Mouse (Mus musculus): Measurements from ENCODE around the gene Bag2. TPM values are rescaled to one million over a fixed set of nuclear protein-coding genes. Genes with fewer than 3 reads are reported as not detected.
"Not testable (repeated sequence)": the region's sequence is repeated elsewhere in the genome, so short reads cannot be mapped to it uniquely, and the experiment has no call there.

The Bag2 gene
- polyA plus RNA-seq, 1 experiment from 2014 or later, result 39.4 TPM

- H3K4me1 ChIP-seq (ENCODE audit: insufficient read depth), result no peaks in the 10 kb centered on the region; the same call in 1 of the 2 replicates
- H3K9ac ChIP-seq, result no peak overlapping the region
- H3K27ac ChIP-seq (ENCODE audit: low read depth), result no peak overlapping the region
- WGBS, result 54% methylated on average over 4 of the region's 4 CpGs
- H3K4me3 ChIP-seq (ENCODE audit: low read depth, low read length), result no peak overlapping the region
- H3K4me2 ChIP-seq, result 0 out of 2 replicates have a peak overlapping the region, but pooled peaks have one; percentile 91
- no peaks in the 10 kb centered on the region for H3K9me3 ChIP-seq (ENCODE audit: low read depth, low read length)
- TF ChIP-seq CTCF (IDR thresholded peaks at IDR 0.05; ENCODE audit: low read depth), result no peak
- H3K27me3 ChIP-seq (ENCODE audit: insufficient read depth, low read length), result no peaks in the 10 kb centered on the region
- ATAC-seq (ENCODE audit: insufficient read depth) (no peak), DNase-seq (no peak)
- H3K36me3 ChIP-seq (ENCODE audit: insufficient read depth), result peaks cover 16% of the 10 kb centered on the region; the same call in 1 of the 2 replicates
Observed at GRCm38 (mm10) chr1:33758488-33758887, 893 bp upstream of the Bag2 start.

DNA sequence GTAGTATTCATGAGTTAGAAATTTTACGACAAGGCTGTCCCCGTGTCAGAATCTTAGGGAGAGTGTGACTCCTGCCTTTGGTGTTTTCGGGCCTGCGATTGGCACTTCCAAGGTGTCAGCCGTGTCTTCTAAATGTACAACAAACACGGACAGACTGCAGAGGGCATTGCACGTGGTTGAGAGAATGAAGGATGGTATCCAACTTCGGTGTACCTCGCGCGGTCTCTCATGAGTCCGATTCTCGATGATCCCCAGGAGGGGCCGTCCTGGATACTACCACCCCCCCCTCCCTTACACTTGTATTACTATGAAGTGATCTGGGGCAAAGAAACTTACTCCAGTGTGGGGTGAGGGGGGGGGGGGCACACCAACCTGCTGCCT lies 572 bp downstream of the Bag2 start:
- H3K4me3 ChIP-seq (ENCODE audit: low read depth, low read length), result peak overlapping the region; percentile 74
- peak overlapping the region; percentile 91 for H3K4me2 ChIP-seq
- H3K9me3 ChIP-seq (ENCODE audit: low read depth, low read length), result no peaks in the 10 kb centered on the region
- H3K27me3 ChIP-seq (ENCODE audit: insufficient read depth, low read length), result no peaks in the 10 kb centered on the region
- H3K27ac ChIP-seq (ENCODE audit: low read depth), result no peak overlapping the region
- no peaks in the 10 kb centered on the region; the same call in 1 of the 2 replicates for H3K4me1 ChIP-seq (ENCODE audit: insufficient read depth)
- peak; percentile 42 for DNase-seq
- peak overlapping the region; percentile 85 for H3K9ac ChIP-seq
- TF ChIP-seq CTCF (IDR thresholded peaks at IDR 0.05; ENCODE audit: low read depth), result no peak
- WGBS, result 1% methylated on average over 14 of the region's 14 CpGs
- H3K36me3 ChIP-seq (ENCODE audit: insufficient read depth), result peaks cover 15% of the 10 kb centered on the region; the same call in 1 of the 2 replicates
- ATAC-seq (ENCODE audit: insufficient read depth), result peak; percentile 52

GRCm38 (mm10) chr1:33756258-33757032 lies 1.1 kb downstream of the Bag2 start:
- peak; percentile 32 for DNase-seq
- peak overlapping the region; percentile 91 for H3K4me2 ChIP-seq
- no peaks in the 10 kb centered on the region; the same call in 1 of the 2 replicates for H3K4me1 ChIP-seq (ENCODE audit: insufficient read depth)
- no peak for TF ChIP-seq CTCF (IDR thresholded peaks at IDR 0.05; ENCODE audit: low read depth)
- no peak for ATAC-seq (ENCODE audit: insufficient read depth)
- H3K9me3 ChIP-seq (ENCODE audit: low read depth, low read length), result no peaks in the 10 kb centered on the region
- H3K4me3 ChIP-seq (ENCODE audit: low read depth, low read length), result peak overlapping the region; percentile 74
- no peak overlapping the region for H3K27ac ChIP-seq (ENCODE audit: low read depth)
- WGBS, result 16% methylated on average over 18 of the region's 18 CpGs
- H3K27me3 ChIP-seq (ENCODE audit: insufficient read depth, low read length), result no peaks in the 10 kb centered on the region
- peak overlapping the region; percentile 85 for H3K9ac ChIP-seq
- H3K36me3 ChIP-seq (ENCODE audit: insufficient read depth), result peaks cover 14% of the 10 kb centered on the region; the same call in 1 of the 2 replicates

- no peak for TF ChIP-seq CTCF (IDR thresholded peaks at IDR 0.05; ENCODE audit: low read depth)
- WGBS, result 75% methylated on average over 7 of the region's 7 CpGs
- no peak for DNase-seq
- Histone ChIP-seq H3K9ac (no peak overlapping the region), H3K36me3 (ENCODE audit: insufficient read depth) (peaks cover 10% of the 10 kb centered on the region; the same call in 1 of the 2 replicates), H3K27ac (ENCODE audit: low read depth) (no peak overlapping the region; the same call in 1 of the 2 replicates), H3K27me3 (ENCODE audit: insufficient read depth, low read length) (no peaks in the 10 kb centered on the region), H3K4me1 (ENCODE audit: insufficient read depth) (no peaks in the 10 kb centered on the region; the same call in 1 of the 2 replicates), H3K9me3 (ENCODE audit: low read depth, low read length) (no peaks in the 10 kb centered on the region), H3K4me2 (peak overlapping the region; percentile 91), H3K4me3 (ENCODE audit: low read depth, low read length) (no peak overlapping the region)
- ATAC-seq (ENCODE audit: insufficient read depth), result no peak
Observed at GRCm38 (mm10) chr1:33755799-33756198, 1.8 kb downstream of the Bag2 start.

GRCm38 (mm10) chr1:33754965-33755735 lies 2.4 kb downstream of the Bag2 start:
- Histone ChIP-seq H3K4me3 (ENCODE audit: low read depth, low read length) (no peak overlapping the region), H3K27me3 (ENCODE audit: insufficient read depth, low read length) (no peaks in the 10 kb centered on the region), H3K4me1 (ENCODE audit: insufficient read depth) (no peaks in the 10 kb centered on the region; the same call in 1 of the 2 replicates), H3K27ac (ENCODE audit: low read depth) (no peak overlapping the region), H3K36me3 (ENCODE audit: insufficient read depth) (0 out of 2 replicates have a peak, but pooled peaks cover 3% of the 10 kb centered on the region), H3K9ac (no peak overlapping the region), H3K4me2 (peak overlapping the region; percentile 10; the same call in 1 of the 2 replicates), H3K9me3 (ENCODE audit: low read depth, low read length) (no peaks in the 10 kb centered on the region)
- DNase-seq (no peak), ATAC-seq (ENCODE audit: insufficient read depth) (no peak)
- no peak for TF ChIP-seq CTCF (IDR thresholded peaks at IDR 0.05; ENCODE audit: low read depth)
- WGBS, result 80% methylated on average over 21 of the region's 21 CpGs

DNA sequence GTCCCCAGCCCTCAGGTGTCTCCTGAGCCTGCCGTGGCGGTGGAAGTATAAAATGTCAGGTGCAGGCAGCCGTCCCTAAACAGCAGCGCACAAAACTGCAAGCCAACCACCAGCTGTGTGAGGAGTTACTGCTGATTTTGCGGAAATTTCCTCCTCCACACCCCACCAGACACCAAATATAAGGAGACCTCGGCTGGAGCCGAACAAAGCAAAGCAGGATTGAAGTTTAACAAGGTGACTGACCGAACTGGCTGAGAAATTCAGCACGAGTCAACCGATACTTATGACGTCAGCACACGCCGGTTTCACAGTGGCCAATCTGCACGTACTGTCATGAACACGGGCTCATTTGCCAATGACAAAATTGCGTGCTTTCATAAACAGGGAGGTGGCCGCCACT lies 3.5 kb downstream of the Bag2 start:
- Histone ChIP-seq H3K9ac (no peak overlapping the region), H3K4me3 (ENCODE audit: low read depth, low read length) (no peak overlapping the region), H3K36me3 (ENCODE audit: insufficient read depth) (0 out of 2 replicates have a peak, but pooled peaks cover 6% of the 10 kb centered on the region), H3K4me2 (no peak overlapping the region), H3K4me1 (ENCODE audit: insufficient read depth) (no peaks in the 10 kb centered on the region; the same call in 1 of the 2 replicates), H3K27ac (ENCODE audit: low read depth) (no peak overlapping the region), H3K9me3 (ENCODE audit: low read depth, low read length) (no peaks in the 10 kb centered on the region), H3K27me3 (ENCODE audit: insufficient read depth, low read length) (no peaks in the 10 kb centered on the region)
- no peak for TF ChIP-seq CTCF (IDR thresholded peaks at IDR 0.05; ENCODE audit: low read depth)
- ATAC-seq (ENCODE audit: insufficient read depth), result no peak
- 88% methylated on average over 17 of the region's 17 CpGs for WGBS
- DNase-seq, result no peak

DNA sequence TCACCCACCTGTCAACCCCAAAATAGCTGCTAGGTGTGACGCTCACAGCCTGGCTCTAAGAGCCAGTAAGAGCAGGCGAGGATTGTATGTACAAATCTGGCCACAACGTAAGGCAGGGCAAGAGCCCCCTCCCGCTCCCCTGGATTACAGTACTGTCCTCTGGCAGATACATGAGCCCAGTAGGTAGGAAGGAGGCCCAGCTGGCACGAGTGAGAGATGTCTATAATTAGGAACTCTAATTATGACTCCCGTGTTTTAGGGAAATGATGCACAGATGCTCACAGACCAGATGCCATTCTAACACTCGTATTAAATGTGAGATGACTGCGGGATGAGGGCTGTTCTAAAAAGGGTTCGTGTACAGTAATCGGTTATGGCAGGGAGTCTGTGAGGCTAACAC lies 6.3 kb downstream of the Bag2 start:
- Histone ChIP-seq H3K36me3 (ENCODE audit: insufficient read depth) (0 out of 2 replicates have a peak, but pooled peaks cover 21% of the 10 kb centered on the region), H3K4me1 (ENCODE audit: insufficient read depth) (no peaks in the 10 kb centered on the region; the same call in 1 of the 2 replicates), H3K9me3 (ENCODE audit: low read depth, low read length) (no peaks in the 10 kb centered on the region), H3K9ac (no peak overlapping the region), H3K4me3 (ENCODE audit: low read depth, low read length) (no peak overlapping the region), H3K27ac (ENCODE audit: low read depth) (no peak overlapping the region), H3K4me2 (no peak overlapping the region), H3K27me3 (ENCODE audit: insufficient read depth, low read length) (no peaks in the 10 kb centered on the region)
- TF ChIP-seq CTCF (IDR thresholded peaks at IDR 0.05; ENCODE audit: low read depth), result no peak
- no peak for ATAC-seq (ENCODE audit: insufficient read depth)
- DNase-seq, result no peak
- 90% methylated on average over 10 of the region's 10 CpGs for WGBS

- not testable (repeated sequence) for H3K4me2 ChIP-seq; H3K9me3 ChIP-seq (ENCODE audit: low read depth, low read length); H3K4me3 ChIP-seq (ENCODE audit: low read depth, low read length); ATAC-seq (ENCODE audit: insufficient read depth); H3K27ac ChIP-seq (ENCODE audit: low read depth); DNase-seq; H3K9ac ChIP-seq; H3K27me3 ChIP-seq (ENCODE audit: insufficient read depth, low read length); H3K4me1 ChIP-seq (ENCODE audit: insufficient read depth)
- H3K36me3 ChIP-seq (ENCODE audit: insufficient read depth), result peaks cover 33% of the 10 kb centered on the region
- WGBS, result 84% methylated on average over 4 of the region's 4 CpGs
Observed at GRCm38 (mm10) chr1:33749709-33750108, 7.9 kb downstream of the Bag2 start.
